Mouse (Mus musculus): ENCODE data around the gene Wrb.

DNA sequence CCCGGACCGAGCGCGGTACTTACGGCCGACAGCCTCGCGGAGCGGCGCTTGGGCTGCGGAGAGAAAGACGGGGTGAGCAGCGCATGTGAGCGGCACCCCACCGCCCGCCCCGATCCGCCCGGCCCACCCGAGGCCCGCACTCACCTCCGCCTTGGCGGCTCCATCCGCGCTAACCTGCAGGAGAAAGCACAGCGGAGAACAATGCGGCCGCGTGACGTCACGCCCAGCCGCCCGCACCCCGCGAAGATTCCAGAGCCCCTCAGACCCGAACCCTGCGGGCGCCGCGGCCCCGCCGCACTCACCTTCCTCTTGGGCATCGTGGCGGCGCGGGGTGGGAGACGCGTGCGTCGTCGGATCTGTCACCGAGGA, 17.9 kb upstream of the Wrb start:
- TF ChIP-seq CTCF (IDR thresholded peaks at IDR 0.05; ENCODE audit: low read depth) (no peak), EP300 (IDR thresholded peaks at IDR 0.05; ENCODE audit: low read depth) (no peak)

Measured in liver, embryonic 14.5 days (tissue).